Mouse (Mus musculus): ENCODE measurements at regions not wholly inside any gene's neighbourhood (a gene's known extent, or its start where the extent isn't known, plus 50 kb on each side); places are given as distances from the start of the nearest gene placed in this dataset.

DNA sequence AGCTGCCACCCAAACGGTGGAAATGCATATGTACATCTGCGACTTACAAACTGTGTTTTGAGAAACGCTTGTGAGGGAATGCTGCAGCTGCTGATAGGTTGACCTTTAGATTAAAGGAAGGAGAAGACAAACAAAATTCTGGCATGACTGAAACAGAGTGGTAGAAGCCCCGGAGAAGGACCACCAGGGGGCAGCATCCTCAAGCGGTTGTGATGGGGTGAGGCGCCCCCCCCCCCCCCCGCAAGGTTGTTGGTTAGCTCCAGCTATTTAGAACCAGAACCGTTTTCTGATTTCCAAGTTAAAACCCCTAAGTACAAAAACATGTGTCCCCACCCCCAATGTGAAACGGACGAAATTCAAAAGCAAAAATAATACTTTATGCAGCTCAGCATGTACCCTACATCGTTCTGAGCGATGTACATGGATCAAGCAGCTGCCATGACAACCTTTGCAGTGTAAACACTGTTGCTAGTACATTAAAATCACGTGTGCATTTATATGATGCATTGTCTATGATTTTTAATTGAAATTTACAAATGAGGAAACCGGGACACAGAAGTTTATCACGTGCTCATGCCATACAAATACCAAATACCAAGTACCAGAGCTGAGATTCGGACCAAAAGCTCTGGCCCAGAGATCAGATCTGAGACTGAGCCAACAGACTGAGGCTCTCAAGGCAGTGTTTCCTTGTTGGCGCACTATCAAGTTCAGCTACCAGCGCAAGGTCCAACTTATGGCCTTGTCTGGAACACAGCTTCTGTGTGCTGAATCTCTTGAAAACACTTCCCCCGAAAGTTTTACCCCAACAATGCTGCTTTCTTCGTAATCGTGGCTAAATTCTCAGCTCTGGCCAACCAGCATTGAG lies 100.0 kb upstream of the Ifngr1 start:
- in situ Hi-C loops (cut with MboI, MseI) = loop anchor here (5.0 to 10.0 kb wide), 3 partner anchors 36 to 203 kb away; no protein-coding TSS in a partner anchor

DNA sequence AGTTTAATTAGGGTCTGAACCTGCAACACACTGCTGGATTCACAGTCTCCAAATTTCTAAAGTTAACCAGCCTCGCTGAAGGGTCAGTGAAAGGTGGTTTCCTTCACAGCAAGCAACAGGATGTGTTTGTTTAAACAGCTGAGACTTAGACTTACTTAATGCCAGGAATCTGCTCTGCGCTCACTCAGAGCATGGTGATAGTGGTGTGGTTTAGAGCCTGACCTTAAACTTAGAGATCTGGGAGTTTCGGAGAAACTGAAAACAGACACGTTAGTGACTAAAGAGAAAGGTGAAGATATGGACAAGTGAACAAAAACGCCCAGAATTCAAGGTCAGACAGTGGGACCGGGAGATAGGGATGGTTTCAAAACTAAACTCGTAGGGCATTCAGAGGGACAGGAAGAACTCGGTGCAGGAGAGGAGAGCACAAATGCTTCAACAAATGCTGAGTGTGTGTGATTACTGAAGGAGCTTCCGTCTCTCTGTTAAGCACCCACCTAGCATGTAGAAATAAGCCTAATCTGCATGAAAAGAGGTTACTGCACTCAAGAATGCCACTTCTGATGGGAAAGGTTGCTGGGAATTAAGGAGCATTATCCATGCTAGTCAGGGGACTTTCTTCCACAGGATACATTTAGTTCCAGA lies 97.2 kb upstream of the Ifngr1 start:
- in situ Hi-C loops (cut with MboI, MseI) = loop anchor here (5.0 to 10.0 kb wide), 3 partner anchors 33 to 200 kb away; no protein-coding TSS in a partner anchor

DNA sequence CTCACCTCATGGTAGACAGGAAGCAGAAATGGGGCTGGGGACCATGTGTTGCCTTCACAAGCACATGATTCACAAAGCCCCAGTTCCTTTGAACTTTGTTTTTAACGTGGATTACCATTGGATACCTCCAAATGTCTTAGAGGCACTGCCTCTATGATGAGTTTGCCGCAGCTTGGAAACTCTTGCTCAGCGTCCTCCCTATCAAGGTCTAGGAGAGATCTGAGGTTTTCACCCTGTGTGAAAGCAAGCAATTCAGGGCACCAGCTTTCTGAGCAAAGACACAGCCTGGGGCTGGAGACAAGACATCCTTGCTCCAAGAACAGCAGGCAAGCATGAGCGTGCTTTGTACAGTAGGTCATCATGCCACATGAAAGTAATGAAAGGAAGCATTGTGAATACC lies 93.6 kb upstream of the Ifngr1 start:
- in situ Hi-C loops (cut with MboI, MseI) = loop anchor here in 1 of 2 experiments (10.0 kb wide), 1 partner anchor 197 kb away; no protein-coding TSS in a partner anchor

DNA sequence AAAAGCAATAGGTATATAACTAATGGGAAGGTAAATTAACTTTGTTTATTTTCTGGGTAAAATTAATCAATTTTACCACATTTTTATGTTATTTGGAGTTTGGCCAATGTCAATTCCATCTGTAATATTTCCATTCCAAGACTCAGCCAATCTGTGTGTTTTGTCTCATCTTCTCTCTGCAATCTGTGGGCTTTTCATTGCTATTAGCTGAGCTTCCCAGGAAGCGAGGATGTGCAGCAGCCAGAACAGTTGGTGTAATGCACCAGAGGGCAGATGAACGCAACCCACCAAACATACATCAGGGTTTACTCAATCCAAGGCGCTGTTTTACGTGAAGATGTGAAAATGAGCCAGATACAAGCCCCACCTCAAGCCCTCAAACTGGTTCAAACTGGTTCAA lies 88.9 kb upstream of the Ifngr1 start:
- in situ Hi-C loops (cut with MboI, MseI) = loop anchor here in 1 of 2 experiments (10.0 to 25.0 kb wide), 2 partner anchors 266 to 802 kb away; no protein-coding TSS in a partner anchor

DNA sequence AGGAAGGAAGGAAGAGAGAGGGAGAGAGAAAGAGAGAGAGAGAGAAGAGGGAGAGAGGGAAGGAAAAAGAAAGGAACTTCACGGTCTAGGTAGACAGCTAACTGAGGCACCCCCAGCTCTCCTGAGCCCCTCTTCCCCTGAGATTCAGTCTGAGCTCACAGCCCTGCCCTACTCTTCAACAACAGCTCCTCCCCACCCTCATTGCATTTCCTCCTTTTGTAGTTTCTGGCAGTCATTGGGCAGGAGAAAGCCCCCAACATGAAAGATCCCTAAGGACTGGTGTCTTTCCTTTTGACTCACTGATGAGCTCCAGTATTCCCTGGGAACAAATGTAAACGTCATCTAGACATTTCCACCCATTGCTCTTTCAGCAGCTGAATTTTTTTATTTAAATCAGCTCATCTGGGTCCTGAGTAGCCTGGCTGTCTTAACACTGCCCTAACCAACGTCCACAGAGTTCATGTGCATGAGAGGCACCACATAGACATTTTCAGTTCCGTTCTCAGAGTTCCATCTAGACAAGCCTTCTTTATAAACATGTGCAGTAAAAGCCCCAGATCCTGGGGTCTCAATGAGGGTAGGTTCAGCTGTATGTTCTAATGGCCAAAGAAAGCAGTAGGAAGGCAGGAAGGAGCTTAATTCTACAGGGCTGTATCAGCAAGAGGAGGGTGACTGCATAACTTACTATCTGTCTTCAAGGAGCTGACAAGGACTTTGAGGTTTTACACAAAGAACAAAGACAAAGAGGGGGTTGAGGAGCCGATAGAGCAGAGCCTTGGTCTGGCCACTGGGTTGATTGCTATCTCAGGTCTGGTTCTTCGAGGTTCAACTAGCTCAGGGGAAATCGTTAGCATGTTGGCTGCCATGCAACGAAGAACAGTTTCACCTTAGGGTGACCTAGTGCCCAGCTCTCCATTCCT lies 87.6 kb upstream of the Ifngr1 start:
- in situ Hi-C loops (cut with MboI, MseI) = loop anchor here in 1 of 2 experiments (10.0 to 25.0 kb wide), 2 partner anchors 267 to 801 kb away; no protein-coding TSS in a partner anchor

DNA sequence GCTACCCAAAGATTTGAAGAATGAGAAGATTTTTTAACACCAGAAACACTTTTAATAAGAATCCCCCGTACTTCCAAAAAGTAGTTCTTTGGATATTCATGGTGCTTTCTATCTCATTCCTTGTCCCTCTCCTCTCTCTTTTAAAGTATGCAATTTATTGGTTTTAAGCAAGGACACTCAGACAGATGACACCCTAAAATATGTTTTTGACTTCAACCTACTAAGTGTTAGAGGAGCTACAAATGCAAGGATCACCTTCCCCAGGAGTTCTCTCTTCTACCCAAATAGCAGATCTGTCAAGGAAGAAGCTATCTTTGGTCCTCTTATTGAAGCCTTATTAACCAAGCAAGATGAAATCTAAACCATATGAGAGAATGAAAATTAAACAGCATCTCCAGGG lies 86.6 kb upstream of the Ifngr1 start:
- in situ Hi-C loops (cut with MboI, MseI) = loop anchor here (5.0 to 25.0 kb wide), 3 partner anchors 92 to 800 kb away; no protein-coding TSS in a partner anchor

DNA sequence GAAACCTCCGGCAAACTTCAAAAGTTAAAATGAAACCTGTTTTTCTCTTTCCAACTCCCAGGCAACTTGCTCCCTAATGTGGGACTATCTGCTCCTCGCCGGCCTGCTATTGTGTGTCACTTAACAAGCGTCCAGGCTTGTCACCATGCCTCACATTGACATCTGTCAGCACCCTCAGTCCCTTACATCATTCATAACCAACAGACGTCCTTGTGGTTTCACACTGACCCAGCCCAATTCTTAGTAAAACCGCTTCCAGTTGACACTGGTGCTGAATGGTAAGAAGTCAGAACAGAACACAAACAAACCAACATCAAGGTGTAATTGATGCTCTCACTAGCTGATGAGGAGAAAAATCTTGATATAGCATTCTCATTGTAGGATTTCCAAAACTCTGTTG lies 85.8 kb upstream of the Ifngr1 start:
- in situ Hi-C loops (cut with MboI, MseI) = loop anchor here (5.0 to 25.0 kb wide), 3 partner anchors 91 to 799 kb away; no protein-coding TSS in a partner anchor

DNA sequence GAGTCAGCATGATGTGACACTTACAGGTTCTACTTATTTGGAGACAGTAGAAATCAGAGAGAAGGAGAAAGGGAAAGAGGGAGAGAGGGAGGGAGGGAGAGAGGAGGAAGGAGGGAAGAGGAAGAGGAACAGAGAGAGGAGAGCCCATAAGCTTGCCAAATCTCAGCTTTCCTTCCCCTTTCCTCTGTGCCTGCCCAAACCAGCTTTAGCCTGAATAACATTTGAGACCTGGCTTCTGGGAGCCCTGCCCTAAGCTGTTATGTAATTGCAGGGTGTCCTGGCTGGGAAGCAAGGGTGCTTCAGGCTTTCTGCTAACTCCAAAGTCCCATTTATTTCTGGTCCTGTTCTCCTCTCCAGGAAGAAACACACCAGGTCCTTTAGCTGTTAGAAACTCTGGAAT lies 85.3 kb upstream of the Ifngr1 start:
- in situ Hi-C loops (cut with MboI, MseI) = loop anchor here (5.0 to 25.0 kb wide), 3 partner anchors 91 to 798 kb away; no protein-coding TSS in a partner anchor

DNA sequence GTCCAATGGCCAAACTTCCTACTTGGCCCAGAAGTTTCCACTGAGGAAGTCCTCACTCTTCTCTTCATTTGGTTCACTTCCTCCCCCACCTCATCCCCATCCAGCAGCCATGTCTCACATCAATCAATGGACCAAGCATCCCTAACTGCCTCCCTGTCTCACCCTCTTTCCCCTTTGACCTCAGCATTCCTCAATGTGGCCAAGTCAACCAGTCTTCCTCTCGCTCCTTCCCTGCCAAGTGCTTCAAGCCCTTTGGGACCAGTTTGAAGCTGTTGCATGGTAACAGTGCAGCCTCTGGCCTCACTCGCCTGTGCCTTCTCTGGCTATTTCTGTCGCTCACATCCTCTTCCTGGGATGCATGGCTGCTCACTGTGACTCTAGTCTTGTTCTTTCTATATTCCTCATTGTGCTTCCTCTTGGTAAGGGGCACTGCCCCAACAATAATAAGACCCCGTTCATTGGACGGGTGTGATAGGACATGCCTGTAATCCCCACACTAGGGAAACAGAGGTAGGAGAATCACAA lies 83.5 kb upstream of the Ifngr1 start:
- in situ Hi-C loops (cut with MboI, MseI) = loop anchor here (5.0 to 25.0 kb wide), 3 partner anchors 89 to 797 kb away; no protein-coding TSS in a partner anchor

DNA sequence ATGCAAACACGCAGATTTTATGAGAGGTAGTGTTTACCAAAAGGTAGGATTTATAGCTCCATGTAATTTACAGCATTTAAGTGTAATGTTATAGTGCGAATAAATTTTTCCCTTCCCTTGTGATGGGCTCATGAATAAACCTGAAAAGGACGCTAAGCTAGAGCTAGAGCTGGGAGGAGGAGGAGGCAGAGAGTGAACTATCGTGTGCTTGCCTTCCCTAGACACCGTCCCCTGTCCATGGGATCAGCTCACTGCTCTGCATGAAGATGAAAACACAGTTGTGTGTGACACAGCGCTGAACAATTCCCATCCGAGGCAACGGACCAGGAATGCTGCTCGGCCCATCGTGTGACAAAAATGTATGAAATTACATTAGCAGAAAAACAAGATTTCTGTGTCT lies 81.7 kb upstream of the Ifngr1 start:
- in situ Hi-C loops (cut with MboI, MseI) = loop anchor here (5.0 to 25.0 kb wide), 2 partner anchors 273 to 278 kb away; no protein-coding TSS in a partner anchor

DNA sequence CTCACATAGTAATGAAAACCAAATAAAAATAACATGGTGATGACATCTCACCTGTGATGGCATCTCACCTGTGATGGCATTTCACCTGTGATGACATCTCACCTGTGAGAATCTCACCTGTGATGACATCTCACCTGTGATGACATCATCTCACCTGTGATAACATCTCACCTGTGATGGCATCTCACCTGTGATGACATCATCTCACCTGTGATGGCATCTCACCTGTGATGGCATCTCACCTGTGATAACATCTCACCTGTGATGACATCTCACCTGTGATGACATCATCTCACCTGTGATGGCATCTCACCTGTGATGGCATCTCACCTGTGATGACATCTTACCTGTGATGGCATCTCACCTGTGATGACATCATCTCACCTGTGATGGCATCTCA lies 77.4 kb upstream of the Ifngr1 start:
- in situ Hi-C loops (cut with MboI, MseI) = loop anchor here (5.0 to 25.0 kb wide), 2 partner anchors 277 to 282 kb away; no protein-coding TSS in a partner anchor

DNA sequence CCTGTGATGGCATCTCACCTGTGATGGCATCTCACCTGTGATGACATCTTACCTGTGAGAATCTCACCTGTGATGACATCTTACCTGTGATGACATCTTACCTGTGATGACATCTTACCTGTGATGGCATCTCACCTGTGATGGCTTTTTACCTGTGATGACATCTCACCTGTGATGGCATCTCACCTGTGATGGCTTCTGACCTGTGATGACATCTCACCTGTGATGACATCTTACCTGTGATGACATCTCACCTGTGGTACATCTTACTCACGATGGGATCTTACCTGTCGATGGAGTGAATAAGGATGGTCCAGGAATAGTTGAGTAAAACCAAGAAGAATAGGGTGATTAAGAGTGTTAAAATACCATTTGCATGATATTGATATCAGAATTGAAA lies 76.9 kb upstream of the Ifngr1 start:
- in situ Hi-C loops (cut with MboI, MseI) = loop anchor here (5.0 to 25.0 kb wide), 2 partner anchors 278 to 283 kb away; no protein-coding TSS in a partner anchor

DNA sequence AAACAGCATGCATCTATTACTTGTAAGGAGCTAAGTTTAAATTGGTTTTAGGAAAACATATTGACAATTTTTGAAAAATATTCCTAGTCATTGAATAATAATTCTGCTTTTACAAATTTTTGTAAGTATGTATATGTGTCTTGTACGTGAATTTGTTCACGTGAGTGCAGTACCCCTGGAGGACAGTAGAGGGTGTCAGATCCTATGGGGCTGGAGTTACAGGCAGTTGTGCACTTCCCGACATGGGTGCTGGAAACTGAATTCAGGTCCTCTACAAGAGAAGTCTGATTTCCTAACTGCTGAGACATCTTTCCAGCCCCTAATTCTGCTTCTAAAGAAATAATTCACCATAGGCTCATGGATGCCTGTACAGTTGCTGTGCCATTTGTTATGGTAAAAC lies 75.7 kb upstream of the Ifngr1 start:
- in situ Hi-C loops (cut with MboI, MseI) = loop anchor here in 1 of 2 experiments (25.0 kb wide), 1 partner anchor 279 kb away; no protein-coding TSS in a partner anchor

DNA sequence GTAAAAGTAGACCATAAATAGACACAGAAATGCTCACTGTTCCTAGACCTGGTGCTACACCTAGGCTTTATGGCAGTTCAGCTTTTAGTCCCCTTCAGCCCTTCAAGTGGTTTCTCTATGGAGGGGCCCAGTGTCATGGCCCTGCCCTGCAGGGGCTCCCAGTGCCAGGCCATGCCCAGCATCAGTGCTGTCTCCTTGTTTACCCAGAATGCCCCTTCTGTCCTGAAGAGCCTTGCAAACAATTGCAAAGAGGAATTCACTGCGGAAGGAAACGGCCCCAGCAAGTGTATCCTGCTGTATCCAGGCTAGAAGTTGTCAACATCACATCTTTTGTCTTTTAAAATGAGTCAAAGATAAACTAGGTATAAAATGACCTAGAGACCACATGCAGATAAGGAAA lies 74.7 kb upstream of the Ifngr1 start:
- in situ Hi-C loops (cut with MboI, MseI) = loop anchor here in 1 of 2 experiments (25.0 kb wide), 1 partner anchor 280 kb away; no protein-coding TSS in a partner anchor

DNA sequence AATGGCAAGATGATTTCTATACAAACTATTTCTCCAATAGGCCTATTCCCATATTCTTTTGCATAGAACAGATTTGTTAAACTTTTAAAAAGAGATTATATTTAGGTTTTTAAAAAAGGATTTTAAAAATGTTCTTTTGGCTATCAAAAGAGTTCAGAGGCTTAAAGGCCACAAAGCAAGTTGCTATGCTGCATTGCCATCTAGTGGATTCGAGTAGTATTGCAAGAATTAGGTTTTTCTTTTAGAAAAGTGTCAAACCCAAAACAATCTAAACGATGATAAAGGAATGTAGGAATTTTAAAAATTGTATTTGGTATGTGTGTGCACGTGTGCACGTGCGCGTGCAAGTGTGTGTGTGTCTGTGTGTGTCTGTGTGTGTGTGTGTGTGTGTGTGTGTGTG lies 73.0 kb upstream of the Ifngr1 start:
- in situ Hi-C loops (cut with MboI, MseI) = loop anchor here in 1 of 2 experiments (25.0 kb wide), 1 partner anchor 281 kb away; no protein-coding TSS in a partner anchor

DNA sequence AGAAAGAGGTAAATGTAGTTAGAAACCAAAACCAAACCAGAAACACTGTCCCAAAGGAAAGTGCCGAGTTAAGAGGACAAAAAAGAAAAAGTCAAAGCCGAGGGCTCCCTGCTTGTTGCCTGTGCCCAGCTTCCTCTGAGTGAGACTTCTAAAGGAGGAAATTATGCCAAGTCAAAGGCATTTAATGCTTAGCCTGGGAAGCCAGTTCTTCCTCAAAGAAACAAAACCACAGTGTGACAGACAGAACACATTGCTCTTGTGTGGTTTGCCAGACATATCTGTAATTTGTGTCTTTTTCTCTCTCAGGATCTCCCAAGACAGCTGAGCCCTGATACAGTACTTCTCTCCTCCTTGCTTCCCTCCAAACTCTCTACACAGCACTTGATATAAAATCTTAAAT lies 69.6 kb upstream of the Ifngr1 start:
- in situ Hi-C loops (cut with MboI, MseI) = loop anchor here in 1 of 2 experiments (10.0 to 25.0 kb wide), 2 partner anchors 173 to 285 kb away; no protein-coding TSS in a partner anchor

DNA sequence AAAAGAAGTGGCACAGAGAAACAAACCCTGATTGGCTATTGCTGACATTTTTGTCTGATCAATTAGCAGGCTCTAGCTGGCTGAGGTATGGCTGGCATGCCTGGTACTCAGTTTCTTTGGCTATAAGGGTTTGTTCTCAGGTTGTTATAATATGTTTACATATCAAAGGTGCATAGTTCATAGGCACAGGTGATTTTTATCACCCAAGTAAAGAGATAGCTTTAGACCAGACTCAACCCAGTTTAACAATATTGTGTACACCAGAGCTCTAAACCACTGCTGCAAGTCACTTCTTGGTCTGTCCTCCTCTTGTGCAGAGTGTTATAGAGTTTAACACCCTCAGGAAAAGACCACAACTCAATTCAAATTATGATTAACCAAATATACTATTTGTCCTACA lies 65.8 kb upstream of the Ifngr1 start:
- in situ Hi-C loops (cut with MboI, MseI) = loop anchor here in 1 of 2 experiments (5.0 to 10.0 kb wide), 2 partner anchors 34 to 169 kb away; no protein-coding TSS in a partner anchor

DNA sequence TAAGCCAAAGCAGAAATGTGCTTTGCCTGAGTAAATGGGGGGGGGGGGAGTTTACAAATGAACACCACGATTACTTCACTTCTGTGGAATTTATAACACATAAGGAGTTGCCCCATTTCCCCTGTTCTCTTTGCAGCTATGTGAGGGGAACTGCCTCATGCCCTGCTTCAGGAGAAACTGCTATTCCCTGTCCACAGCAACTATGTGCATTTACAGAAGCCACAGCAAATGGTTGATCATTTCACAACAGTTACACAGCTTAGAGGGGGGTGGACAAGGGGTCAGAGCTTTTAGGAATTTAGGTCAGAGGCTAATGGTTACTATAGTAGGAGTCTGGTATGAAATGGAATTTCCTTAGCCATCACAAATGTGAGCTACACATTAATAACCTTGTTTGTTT lies 65.4 kb upstream of the Ifngr1 start:
- in situ Hi-C loops (cut with MboI, MseI) = loop anchor here in 1 of 2 experiments (5.0 to 10.0 kb wide), 2 partner anchors 34 to 168 kb away; no protein-coding TSS in a partner anchor

DNA sequence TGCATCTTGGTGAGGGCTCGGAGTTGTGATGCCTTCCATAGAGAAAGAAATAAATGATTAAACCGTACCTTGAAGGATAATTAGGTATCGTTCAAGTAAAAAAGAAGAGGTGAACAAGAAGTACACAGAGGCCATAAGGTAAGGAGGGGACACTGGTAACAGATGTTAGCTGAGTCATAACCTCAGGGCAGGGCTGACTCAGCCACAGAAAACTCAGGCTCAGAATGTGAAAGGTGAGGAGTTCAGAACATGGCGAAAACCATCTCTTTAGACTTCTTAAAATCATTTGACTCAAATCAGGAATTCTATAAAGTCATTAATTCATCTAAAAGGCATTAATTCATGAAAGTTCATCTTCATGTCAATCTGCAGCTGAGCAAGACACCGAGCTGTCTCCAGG lies 62.1 kb upstream of the Ifngr1 start:
- in situ Hi-C loops (cut with MboI, MseI) = loop anchor here in 1 of 2 experiments (5.0 to 10.0 kb wide), 2 partner anchors 37 to 165 kb away; no protein-coding TSS in a partner anchor

DNA sequence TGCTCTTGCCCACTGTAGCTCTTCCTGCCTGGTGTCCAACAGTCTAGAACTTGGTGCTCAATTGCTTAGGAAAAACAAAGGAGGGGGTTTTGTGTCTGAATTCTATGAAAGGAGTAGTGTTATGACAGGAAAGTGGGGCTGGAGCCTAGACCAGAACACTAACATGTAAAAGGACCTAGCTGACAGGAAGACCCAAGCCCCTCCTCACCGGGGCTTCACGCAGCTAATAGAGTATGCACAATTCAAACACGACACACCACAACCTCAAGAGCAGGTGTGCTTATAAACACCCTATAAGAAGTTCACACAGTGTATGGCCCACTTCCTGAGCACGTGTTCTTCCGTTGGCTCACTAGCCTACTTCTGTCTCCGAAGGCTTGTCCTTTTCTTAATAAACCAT lies 61.7 kb upstream of the Ifngr1 start:
- in situ Hi-C loops (cut with MboI, MseI) = no loop called here

All from T-helper 17 cell (primary cell).